Mouse (Mus musculus) kidney, embryonic 15.5 days (tissue): ENCODE measurements at regions not wholly inside any gene's neighbourhood (a gene's known extent, or its start where the extent isn't known, plus 50 kb on each side); places are given as distances from the start of the nearest gene placed in this dataset.

Source experiments
- ATAC-seq: fragments of 200-750 bp; cut with Nextera tagmentation; replicated peaks from 2 replicates; pipeline ENCODE4 v1.8.0; 2017; ENCODE audit warnings: moderate TSS enrichment; ENCODE audit not compliant: low FRiP score
- H3K27ac ChIP-seq: fragments of 300-500 bp; sonication (generic); 2 replicates; pipeline ENCODE4 v1.5.1; 2015; ENCODE audit warnings: mild to moderate bottlenecking, inconsistent platforms
- H3K27me3 ChIP-seq: fragments of 300-500 bp; sonication (generic); 2 replicates; pipeline ENCODE4 v1.6.1; 2015; ENCODE audit warnings: inconsistent platforms
- H3K36me3 ChIP-seq: fragments of 300-500 bp; sonication (generic); 2 replicates; pipeline ENCODE4 v1.6.1; 2015; ENCODE audit warnings: inconsistent platforms
- H3K4me1 ChIP-seq: fragments of 300-500 bp; sonication (generic); 2 replicates; pipeline ENCODE4 v1.6.1; 2015; ENCODE audit warnings: inconsistent platforms
- H3K4me2 ChIP-seq: fragments of 300-500 bp; sonication (generic); 2 replicates; pipeline ENCODE4 v1.6.1; 2015; ENCODE audit warnings: moderate library complexity, mild to moderate bottlenecking, inconsistent platforms
- H3K4me3 ChIP-seq: fragments of 300-500 bp; sonication (generic); replicated peaks from 2 replicates; pipeline ENCODE4 v1.5.1; 2015; ENCODE audit warnings: mild to moderate bottlenecking, inconsistent platforms
- H3K9ac ChIP-seq: fragments of 300-500 bp; sonication (generic); 2 replicates; pipeline ENCODE4 v1.6.1; 2015; ENCODE audit warnings: mild to moderate bottlenecking, inconsistent platforms
- H3K9me3 ChIP-seq: fragments of 300-500 bp; sonication (generic); replicated peaks from 2 replicates; pipeline ENCODE4 v1.6.1; 2016; ENCODE audit warnings: inconsistent platforms
- WGBS: fragments of 180-500 bp; shearing (Covaris S2); methylation state at CpG from one replicate; pipeline ENCODE4 v1.1.7; 2015; ENCODE audit warnings: mixed read lengths; 5-methylcytosine and 5-hydroxymethylcytosine counted together

- WGBS = 58% methylated on average over 3 of the region's 3 CpGs
These were observed 112.9 kb upstream of the Mycn start for GRCm38 (mm10) chr12:13054611-13055010.

DNA sequence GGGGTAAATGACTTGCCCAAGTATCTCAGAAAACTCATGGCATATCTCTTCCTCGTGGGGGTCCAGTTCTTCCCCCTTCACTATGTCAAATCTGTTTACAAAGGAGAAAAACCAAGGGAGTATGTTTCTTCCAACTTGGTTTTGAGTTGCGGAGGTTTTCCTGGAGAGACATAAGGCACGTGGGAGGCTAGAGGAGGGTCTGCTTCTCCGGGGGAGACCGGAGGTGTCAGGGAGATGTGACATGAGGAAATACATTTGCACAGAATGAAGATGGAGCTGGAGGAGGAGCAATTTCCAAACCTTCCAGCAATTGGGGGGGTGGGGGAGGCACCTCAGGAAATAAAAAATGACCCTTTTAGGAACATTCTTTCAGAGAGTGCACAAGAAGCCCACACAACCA is 112.0 kb upstream of the Mycn start:
- Histone ChIP-seq H3K27ac (peak overlapping the region; percentile 32; the same call in 1 of the 2 replicates), H3K4me1 (peaks cover 40% of the 10 kb centered on the region), H3K9me3 (no peaks in the 10 kb centered on the region), H3K36me3 (no peaks in the 10 kb centered on the region), H3K9ac (no peak overlapping the region), H3K4me2 (no peak overlapping the region), H3K27me3 (0 out of 2 replicates have a peak, but pooled peaks cover 3% of the 10 kb centered on the region), H3K4me3 (no peak overlapping the region)
- ATAC-seq = no peak
- WGBS = 35% methylated on average over 5 of the region's 5 CpGs

More at GRCm38 (mm10) chr12:13054611-13055010, 112.9 kb upstream of the Mycn start:
- Histone ChIP-seq H3K9me3 (no peaks in the 10 kb centered on the region), H3K27me3 (0 out of 2 replicates have a peak, but pooled peaks cover 3% of the 10 kb centered on the region), H3K36me3 (no peaks in the 10 kb centered on the region), H3K4me2 (no peak overlapping the region), H3K4me3 (no peak overlapping the region), H3K9ac (no peak overlapping the region), H3K27ac (no peak overlapping the region), H3K4me1 (peaks cover 35% of the 10 kb centered on the region)
- ATAC-seq = no peak

- 0 out of 2 replicates have a peak, but pooled peaks cover 3% of the 10 kb centered on the region for H3K27me3 ChIP-seq
- no peaks in the 10 kb centered on the region for H3K36me3 ChIP-seq
- WGBS = 55% methylated on average over 9 of the region's 9 CpGs
- no peaks in the 10 kb centered on the region for H3K9me3 ChIP-seq
- H3K27ac ChIP-seq = peak overlapping the region; percentile 32; the same call in 1 of the 2 replicates
- H3K4me1 ChIP-seq = peaks cover 48% of the 10 kb centered on the region
- no peak overlapping the region for H3K4me3 ChIP-seq
- ATAC-seq = no peak
- no peak overlapping the region for H3K4me2 ChIP-seq
- H3K9ac ChIP-seq = no peak overlapping the region
These were observed 111.3 kb upstream of the Mycn start for GRCm38 (mm10) chr12:13052845-13053623.

DNA sequence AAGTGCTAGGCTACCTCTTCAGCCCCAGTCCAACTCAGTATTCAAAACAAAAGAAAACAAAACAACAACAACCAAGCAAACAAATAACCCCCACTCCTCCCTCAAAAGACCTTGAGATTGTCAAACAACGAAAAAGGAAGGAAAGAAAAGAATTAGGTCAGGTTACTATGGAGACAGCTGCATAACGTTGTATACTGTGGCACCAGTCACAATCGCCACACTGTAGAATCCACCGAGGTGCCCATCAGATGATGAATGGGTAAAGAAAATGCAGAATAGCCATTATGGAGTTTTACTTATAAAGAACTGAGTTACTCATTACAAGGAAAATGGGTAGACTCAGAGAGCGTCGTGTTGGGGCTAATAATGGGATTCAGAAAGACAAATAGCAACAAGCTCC is 110.5 kb upstream of the Mycn start:
- 73% methylated on average over 6 of the region's 6 CpGs for WGBS
- no peak for ATAC-seq

DNA sequence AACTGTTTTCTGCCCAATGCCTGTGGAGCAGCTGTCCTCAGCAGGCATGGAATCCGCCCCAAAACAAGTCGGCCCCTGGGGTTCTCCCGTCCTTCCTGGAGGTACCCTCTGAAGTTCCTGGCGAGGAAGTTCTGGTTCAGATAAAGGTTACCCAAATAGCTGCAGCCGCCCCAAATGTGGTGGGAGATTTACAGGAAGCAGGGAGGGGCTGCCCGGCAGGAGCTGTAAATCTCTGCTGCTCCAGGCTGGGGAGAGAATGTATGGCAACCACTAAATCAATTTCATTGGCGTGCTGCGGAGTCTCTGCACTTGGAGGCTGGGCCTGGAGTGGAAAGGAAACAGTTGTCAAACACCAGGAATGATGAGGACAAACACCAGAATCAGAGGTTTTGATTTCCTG is 107.9 kb upstream of the Mycn start:
- WGBS = 9% methylated on average over 8 of the region's 8 CpGs
- Histone ChIP-seq H3K9me3 (no peaks in the 10 kb centered on the region), H3K27ac (peak overlapping the region; percentile 78)

More for the DNA sequence above, 110.5 kb upstream of the Mycn start:
- Histone ChIP-seq H3K4me1 (peaks cover 56% of the 10 kb centered on the region), H3K9me3 (no peaks in the 10 kb centered on the region), H3K4me2 (no peak overlapping the region), H3K27ac (no peak overlapping the region), H3K4me3 (no peak overlapping the region), H3K36me3 (no peaks in the 10 kb centered on the region), H3K9ac (no peak overlapping the region), H3K27me3 (0 out of 2 replicates have a peak, but pooled peaks cover 3% of the 10 kb centered on the region)

GRCm38 (mm10) chr12:13048168-13048727 is 106.5 kb upstream of the Mycn start:
- Histone ChIP-seq H3K9ac (no peak overlapping the region), H3K36me3 (no peaks in the 10 kb centered on the region), H3K4me3 (no peak overlapping the region), H3K27ac (peak overlapping the region; percentile 78), H3K9me3 (no peaks in the 10 kb centered on the region), H3K27me3 (no peaks in the 10 kb centered on the region), H3K4me2 (peak overlapping the region; percentile 0), H3K4me1 (peaks cover 44% of the 10 kb centered on the region)
- peak; percentile 76 for ATAC-seq
- 22% methylated on average over 13 of the region's 13 CpGs for WGBS

More for the DNA sequence above, 107.9 kb upstream of the Mycn start:
- no peak overlapping the region for H3K9ac ChIP-seq
- no peaks in the 10 kb centered on the region for H3K36me3 ChIP-seq
- peak overlapping the region; percentile 14 for H3K4me2 ChIP-seq
- peak; percentile 79 for ATAC-seq
- H3K4me1 ChIP-seq = peaks cover 56% of the 10 kb centered on the region
- H3K27me3 ChIP-seq = no peaks in the 10 kb centered on the region
- H3K4me3 ChIP-seq = no peak overlapping the region

GRCm38 (mm10) chr12:13042934-13043333 is 101.2 kb upstream of the Mycn start:
- Histone ChIP-seq H3K9me3 (no peaks in the 10 kb centered on the region), H3K4me1 (peaks cover 8% of the 10 kb centered on the region), H3K27me3 (no peaks in the 10 kb centered on the region), H3K4me3 (no peak overlapping the region), H3K9ac (no peak overlapping the region), H3K36me3 (no peaks in the 10 kb centered on the region), H3K27ac (no peak overlapping the region), H3K4me2 (no peak overlapping the region)
- WGBS = 77% methylated on average over 7 of the region's 7 CpGs
- no peak for ATAC-seq

- Histone ChIP-seq H3K27me3 (no peaks in the 10 kb centered on the region), H3K9ac (no peak overlapping the region), H3K4me3 (no peak overlapping the region), H3K9me3 (no peaks in the 10 kb centered on the region), H3K4me2 (no peak overlapping the region), H3K27ac (no peak overlapping the region), H3K4me1 (no peaks in the 10 kb centered on the region), H3K36me3 (no peaks in the 10 kb centered on the region)
- no peak for ATAC-seq
- 84% methylated on average over 5 of the region's 5 CpGs for WGBS
These were observed 93.5 kb upstream of the Mycn start for GRCm38 (mm10) chr12:13035108-13035741.

GRCm38 (mm10) chr12:13030333-13030732 is 88.6 kb upstream of the Mycn start:
- Histone ChIP-seq H3K4me3 (no peak overlapping the region), H3K27ac (no peak overlapping the region), H3K9me3 (no peaks in the 10 kb centered on the region), H3K36me3 (no peaks in the 10 kb centered on the region), H3K4me2 (no peak overlapping the region), H3K27me3 (no peaks in the 10 kb centered on the region), H3K4me1 (no peaks in the 10 kb centered on the region; the same call in 1 of the 2 replicates), H3K9ac (no peak overlapping the region)
- 80% methylated on average over 7 of the region's 7 CpGs for WGBS
- ATAC-seq = no peak

- H3K4me2 ChIP-seq = no peak overlapping the region
- H3K27me3 ChIP-seq = no peaks in the 10 kb centered on the region
- 27% methylated on average over 3 of the region's 3 CpGs for WGBS
- ATAC-seq = no peak
- H3K9me3 ChIP-seq = no peaks in the 10 kb centered on the region
- H3K4me3 ChIP-seq = no peak overlapping the region
- H3K27ac ChIP-seq = no peak overlapping the region
- H3K9ac ChIP-seq = no peak overlapping the region
- H3K36me3 ChIP-seq = no peaks in the 10 kb centered on the region
- no peaks in the 10 kb centered on the region; the same call in 1 of the 2 replicates for H3K4me1 ChIP-seq
These were observed 86.4 kb upstream of the Mycn start for GRCm38 (mm10) chr12:13028086-13028485.

DNA sequence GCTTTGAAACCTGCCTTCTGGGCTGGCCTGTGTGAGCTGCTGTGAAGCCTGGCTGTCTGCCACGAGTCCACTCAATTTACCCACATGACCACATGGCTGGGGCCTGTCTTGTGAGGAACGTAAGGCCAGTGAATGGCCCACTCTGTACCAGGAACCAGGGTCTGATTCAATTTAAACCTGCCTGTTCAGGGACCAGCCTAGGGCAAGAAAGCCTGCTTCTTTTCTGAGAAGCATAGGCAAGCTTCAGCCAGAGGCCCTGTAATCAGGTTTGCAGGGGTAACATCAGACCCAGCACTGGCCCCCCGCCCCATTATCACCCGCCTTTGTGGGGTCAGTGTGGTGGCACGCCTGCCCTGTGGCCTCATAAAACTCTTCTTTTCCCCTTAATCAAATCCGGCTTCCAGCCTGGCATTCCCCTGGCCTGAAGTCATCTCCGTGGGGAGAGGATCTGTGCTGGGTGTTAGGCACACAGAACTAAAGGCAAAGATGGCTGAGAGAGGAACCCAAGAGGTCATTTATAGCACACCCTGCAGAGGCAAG is 84.4 kb upstream of the Mycn start:
- ATAC-seq = peak; percentile 73; the same call in 1 of the 2 replicates
- H3K4me1 ChIP-seq = no peaks in the 10 kb centered on the region; the same call in 1 of the 2 replicates
- no peaks in the 10 kb centered on the region for H3K9me3 ChIP-seq
- H3K36me3 ChIP-seq = no peaks in the 10 kb centered on the region
- no peaks in the 10 kb centered on the region for H3K27me3 ChIP-seq
- no peak overlapping the region for H3K27ac ChIP-seq
- no peak overlapping the region for H3K4me2 ChIP-seq
- 31% methylated on average over 7 of the region's 7 CpGs for WGBS
- no peak overlapping the region for H3K9ac ChIP-seq
- H3K4me3 ChIP-seq = no peak overlapping the region
